Mouse (Mus musculus) spleen, postnatal 0 days (tissue): Measurements from ENCODE around the gene Chrd. TPM values are rescaled to one million over a fixed set of nuclear protein-coding genes. Genes with fewer than 3 reads are reported as not detected.

ENCODE experiments used
- polyA plus RNA-seq: library from polyadenylated mRNA; unstranded; fragments of >200 nt; fragmentation: Nextera tagmentation; extraction: Ambion mirVana; gene quantifications from 2 replicates; pipeline ENCODE4 v1.2.1, GENCODE M21; 2015

The Chrd gene
- polyA plus RNA-seq, result 0.69 and 1.0 TPM in 2 replicates

DNA sequence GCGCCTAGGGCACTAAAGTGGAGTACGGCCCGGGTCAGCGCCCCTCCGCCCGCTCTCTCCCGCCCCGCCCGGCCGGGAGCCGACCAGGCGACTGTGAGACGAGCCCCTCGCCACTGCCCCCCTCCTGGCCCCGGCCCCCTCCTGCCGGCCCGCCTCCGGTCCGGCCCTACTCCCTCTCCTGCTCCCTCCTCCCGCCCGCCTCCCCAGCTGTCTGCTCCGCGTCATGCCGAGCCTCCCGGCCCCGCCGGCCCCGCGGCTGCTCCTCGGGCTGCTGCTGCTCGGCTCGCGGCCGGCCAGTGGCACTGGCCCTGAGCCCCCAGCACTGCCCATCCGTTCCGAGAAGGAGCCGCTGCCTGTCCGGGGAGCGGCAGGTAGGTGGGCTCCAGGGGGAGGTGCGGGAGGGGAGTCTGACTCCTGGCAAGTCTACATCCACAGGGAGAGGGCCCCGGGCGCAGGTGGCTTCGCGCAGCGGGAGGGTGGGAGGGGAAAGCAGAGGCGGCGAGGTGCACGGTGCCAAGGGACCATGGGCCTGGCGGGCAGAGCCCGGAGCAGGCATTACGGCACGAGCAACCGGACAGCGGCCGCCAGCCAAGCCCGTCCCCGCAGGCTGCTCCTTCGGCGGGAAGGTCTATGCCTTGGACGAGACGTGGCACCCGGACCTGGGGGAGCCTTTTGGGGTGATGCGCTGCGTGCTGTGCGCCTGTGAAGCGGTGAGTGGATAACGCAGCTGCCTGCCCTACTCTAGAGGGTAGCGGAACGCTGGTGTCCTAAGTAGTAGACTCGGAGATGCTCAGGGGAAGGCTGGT, at the start of gene Chrd:
Gene Chrd, plus strand, starts transcription at position 203 of the 806 bp plus-strand sequence.

DNA sequence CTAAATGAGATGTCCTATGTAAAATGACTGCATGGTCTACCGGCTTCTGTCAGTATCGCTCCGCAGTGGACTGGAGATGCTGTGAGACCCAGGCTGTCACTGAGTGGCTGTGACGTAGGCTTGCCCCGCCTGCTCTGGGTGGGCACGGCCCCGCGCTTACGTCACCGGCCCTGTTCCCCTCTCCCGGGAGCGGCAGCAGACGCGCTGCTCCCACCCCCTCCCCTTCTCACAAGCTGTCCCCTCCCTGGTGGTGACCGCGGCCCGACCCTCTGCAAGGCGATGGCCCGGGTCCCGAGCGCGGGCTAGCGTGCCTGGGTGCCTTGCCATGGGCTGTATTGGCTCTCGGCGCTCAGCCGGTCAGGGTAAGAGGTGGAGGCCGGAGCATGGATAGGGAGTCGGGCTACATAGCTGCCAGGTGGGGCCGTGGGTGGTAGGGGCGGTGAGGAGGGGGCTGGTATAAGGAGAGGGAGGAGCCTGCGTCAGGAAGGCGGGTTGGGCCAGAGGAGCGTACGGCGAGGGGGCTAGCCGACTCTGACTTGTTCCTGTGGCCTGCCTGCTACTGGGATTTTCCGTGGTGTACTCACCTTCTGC, 39.7 kb upstream of the Chrd start, which contains the start of gene Fam131a:
Gene Fam131a, plus strand, starts transcription at position 131 of the 591 bp plus-strand sequence.

DNA sequence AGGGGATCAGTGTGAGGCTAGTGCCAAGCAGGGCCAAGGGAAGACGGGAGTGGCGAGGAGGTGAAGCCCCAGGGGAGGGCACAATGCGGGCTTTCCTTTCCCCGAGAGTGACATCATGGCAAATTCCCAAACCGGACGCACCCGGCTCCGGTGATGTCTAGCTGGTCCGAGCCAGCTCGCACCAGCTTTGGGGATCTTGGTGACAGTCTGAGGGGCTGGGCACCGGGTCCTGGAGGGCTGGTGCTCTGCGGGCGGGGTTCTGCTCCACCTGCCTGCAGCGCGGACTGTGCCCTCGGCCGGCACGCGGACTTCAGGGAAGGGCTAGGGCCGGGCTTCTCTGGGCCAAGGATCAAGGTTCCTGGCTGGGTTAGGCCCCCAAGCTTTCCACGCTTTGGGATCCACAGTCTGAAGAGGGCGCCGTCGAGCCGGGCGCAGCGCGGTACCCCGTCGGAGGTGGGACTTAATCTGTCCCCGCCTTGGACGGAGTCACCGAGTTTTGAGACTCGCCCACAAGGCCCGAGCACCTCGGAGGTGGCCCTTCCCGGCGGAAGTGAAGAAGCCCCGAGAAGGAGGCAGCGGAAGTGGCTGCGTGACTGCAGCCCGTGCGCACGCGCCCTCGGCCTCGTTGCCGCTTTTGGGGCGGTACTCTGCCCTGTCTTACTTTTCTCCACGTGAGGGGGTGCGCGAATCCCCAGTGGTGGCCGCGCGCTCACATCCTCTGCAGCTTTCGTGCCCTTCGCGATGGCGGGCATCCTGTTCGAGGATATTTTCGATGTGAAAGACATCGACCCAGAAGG, 15.5 kb upstream of the Chrd start, which contains the start of the genes Polr2h and Clcn2:
Gene Polr2h, plus strand, starts transcription at position 485 of the 797 bp plus-strand sequence.
Gene Clcn2, minus strand, starts transcription at position 566 of the 797 bp plus-strand sequence.

DNA sequence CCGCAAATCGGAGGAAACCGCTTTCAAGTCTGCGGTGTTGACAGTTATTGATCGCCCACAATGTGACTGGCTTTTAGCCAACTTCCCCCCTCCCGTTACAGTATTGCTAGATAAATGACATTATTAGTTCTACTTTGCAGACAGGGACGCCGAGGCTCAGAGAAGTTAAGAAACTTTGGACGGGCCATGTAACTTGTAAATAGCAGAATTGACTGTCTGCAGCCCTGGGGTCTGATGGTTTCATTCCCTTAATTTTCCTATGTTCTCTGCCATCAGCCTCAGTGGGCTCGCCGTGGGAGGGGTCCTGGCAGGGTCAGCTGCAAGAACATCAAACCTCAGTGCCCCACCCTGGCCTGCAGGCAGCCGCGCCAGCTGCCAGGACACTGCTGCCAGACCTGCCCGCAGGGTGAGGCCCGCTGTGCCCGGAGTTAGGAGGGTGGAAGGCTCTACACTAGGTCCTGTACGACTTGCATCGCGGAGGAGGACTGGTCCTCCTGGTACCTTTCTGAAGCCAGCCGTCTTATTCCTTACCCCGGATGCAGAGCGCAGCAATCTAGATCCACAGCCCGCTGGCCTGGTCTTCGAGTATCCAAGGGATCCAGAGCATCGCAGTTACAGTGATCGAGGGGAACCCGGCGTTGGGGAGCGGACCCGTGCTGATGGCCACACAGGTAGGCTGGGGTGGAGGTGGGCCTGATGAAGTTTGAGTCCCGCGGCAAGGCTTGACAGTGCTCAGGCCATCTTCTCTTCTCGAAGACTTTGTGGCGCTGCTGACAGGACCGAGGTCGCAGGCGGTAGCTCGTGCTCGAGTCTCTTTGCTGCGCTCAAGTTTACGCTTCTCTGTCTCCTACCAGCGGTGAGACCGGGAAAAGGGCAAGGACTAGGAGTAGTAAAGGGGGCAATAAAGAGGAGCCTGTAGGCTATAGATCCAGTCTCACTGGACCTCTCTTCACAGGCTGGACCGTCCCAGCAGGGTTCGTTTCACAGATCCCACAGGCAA, 1.1 kb downstream of the Chrd start, which contains the start of gene Thpo:
Gene Thpo, minus strand, starts transcription at position 781 of the 1,000 bp plus-strand sequence.

Other genes with a start within 250 kb of the Chrd start
- gene Eif2b5, start 234.3 kb upstream of the Chrd start, polyA plus RNA-seq, result 42.9 and 44.8 TPM in 2 replicates
- gene Dvl3, start 216.1 kb upstream of the Chrd start, polyA plus RNA-seq, result 5.3 and 6.5 TPM in 2 replicates
- gene Ap2m1, start 197.6 kb upstream of the Chrd start, polyA plus RNA-seq, result 274 and 285 TPM in 2 replicates
- 30.9 and 32.4 TPM in 2 replicates for gene Abcf3, start 184.6 kb upstream of the Chrd start, polyA plus RNA-seq
- gene Vwa5b2, start 143.7 kb upstream of the Chrd start, polyA plus RNA-seq, result 0.07 and 0.22 TPM in 2 replicates
- gene Eef1akmt4, start 121.5 kb upstream of the Chrd start, polyA plus RNA-seq, result 16.6 and 16.8 TPM in 2 replicates
- gene Gm49333, start 121.5 kb upstream of the Chrd start, polyA plus RNA-seq, result not detected in 2 replicates
- 16.0 and 16.1 TPM in 2 replicates for gene Alg3, start 121.4 kb upstream of the Chrd start, polyA plus RNA-seq
- gene Camk2n2, start 111.8 kb upstream of the Chrd start, polyA plus RNA-seq, result 0.12 and 0.33 TPM in 2 replicates
- 0.06 TPM in 1 of 2 replicates, not detected in the other for gene Ece2, start 103.3 kb upstream of the Chrd start, polyA plus RNA-seq
- gene Psmd2, start 81.5 kb upstream of the Chrd start, polyA plus RNA-seq, result 151 and 154 TPM in 2 replicates
- gene Eif4g1, start 64.8 kb upstream of the Chrd start, polyA plus RNA-seq, result 82.1 and 83.1 TPM in 2 replicates
- gene Fam131a, start 39.9 kb upstream of the Chrd start, polyA plus RNA-seq, result 1.3 and 3.4 TPM in 2 replicates
- gene Polr2h, start 15.5 kb upstream of the Chrd start, polyA plus RNA-seq, result 55.6 and 56.8 TPM in 2 replicates
- gene Clcn2, start 15.4 kb upstream of the Chrd start, polyA plus RNA-seq, result 7.5 and 14.1 TPM in 2 replicates
- 0.23 and 0.34 TPM in 2 replicates for gene Thpo, start 1.4 kb downstream of the Chrd start, polyA plus RNA-seq